Mouse (Mus musculus) left cerebral cortex, postnatal 36 days (tissue): ENCODE results near the gene Traf6. TPM values are rescaled to one million over a fixed set of nuclear protein-coding genes. Genes with fewer than 3 reads are reported as not detected.
"Not testable (repeated sequence)": the region's sequence is repeated elsewhere in the genome, so short reads cannot be mapped to it uniquely, and the experiment has no call there.

ENCODE experiments used
- DNase-seq, 2 experiments: peaks; one replicate each; pipeline ENCODE4 v3.0.0; 2021 to 2022; ENCODE audit warnings: low spot score in 2 of 2, mixed read lengths in 1 of 2
- intact Hi-C: fragments of 180-260 bp; cut with DNase I; formaldehyde crosslinking; loops from one replicate; pipeline ENCODE4 v1.15.1; 2025
- total RNA-seq, 2 experiments: library from RNA; stranded (reverse); gene quantifications; 2 replicates each; pipeline ENCODE4 v1.2.3; 2021

Traf6 gene
- total RNA-seq, 2 experiments from 2014 or later = 10.3 to 11.5 TPM

DNA sequence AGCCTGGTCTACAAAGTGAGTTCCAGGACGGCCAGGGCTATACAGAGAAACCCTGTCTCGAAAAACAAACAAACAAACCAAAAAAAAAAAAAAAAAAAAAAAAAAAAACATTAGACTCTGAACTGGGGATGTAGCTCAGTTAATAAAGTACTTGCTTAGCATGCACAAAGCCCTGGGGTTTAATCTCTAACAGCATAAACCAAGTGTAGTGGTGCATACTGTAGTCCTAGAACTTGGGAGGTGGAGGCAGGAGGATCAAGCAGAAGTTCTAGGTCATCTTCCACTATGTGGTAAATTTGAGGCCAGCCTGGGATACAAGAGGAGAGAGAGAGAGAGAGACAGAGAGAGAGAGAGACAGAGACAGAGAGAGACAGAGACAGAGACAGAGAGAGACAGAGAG, 67.4 kb downstream of the Traf6 start:
- DNase-seq, intact Hi-C loops: not testable (repeated sequence)

GRCm38 (mm10) chr2:101746537-101746936, 68.3 kb downstream of the Traf6 start:
- no peak for DNase-seq
- intact Hi-C loops = no loop called here

Other genes with a start within 250 kb of the Traf6 start
- not detected for gene Rag2, start 53.7 kb upstream of the Traf6 start, total RNA-seq
- gene Rag1, start 28.9 kb upstream of the Traf6 start, total RNA-seq = under 1 TPM; 0.25 to 0.29 TPM
- gene B230118H07Rik, start 28.9 kb upstream of the Traf6 start, total RNA-seq = 10 to 100 TPM; 26.3 to 29.4 TPM
- gene Prr5l, start 204.6 kb downstream of the Traf6 start, total RNA-seq = 10 to 100 TPM in 1 of 2 experiments, 1 to 10 TPM in 1; 6.3 to 11.6 TPM
- gene Commd9, start 207.8 kb downstream of the Traf6 start, total RNA-seq = 10 to 100 TPM; 41.4 to 41.9 TPM